Mouse (Mus musculus) heart, postnatal 0 days (tissue): ENCODE measurements at regions not wholly inside any gene's neighbourhood (a gene's known extent, or its start where the extent isn't known, plus 50 kb on each side); places are given as distances from the start of the nearest gene placed in this dataset.

ENCODE experiments used
- ATAC-seq: fragments of 200-750 bp; cut with Nextera tagmentation; 2 replicates; pipeline ENCODE4 v1.8.0; 2017; ENCODE audit warnings: low read depth, moderate number of reproducible peaks, moderate library complexity; ENCODE audit not compliant: insufficient read depth
- DNase-seq: peaks from one replicate; pipeline ENCODE4 v3.0.0-alpha.2; 2016; ENCODE audit warnings: low spot score
- H3K27ac ChIP-seq: fragments of 300-500 bp; sonication (generic); 2 replicates; pipeline ENCODE4 v1.5.1; 2014; ENCODE audit warnings: low read depth, mild to moderate bottlenecking
- H3K27me3 ChIP-seq: fragments of 300-500 bp; sonication (generic); 2 replicates; pipeline ENCODE4 v1.6.1; 2014; ENCODE audit warnings: low read length, mixed read lengths; ENCODE audit not compliant: control insufficient read depth, insufficient read depth
- H3K36me3 ChIP-seq: fragments of 300-500 bp; sonication (generic); replicated peaks from 2 replicates; pipeline ENCODE4 v1.6.1; 2014; ENCODE audit warnings: low read length, mixed read lengths; ENCODE audit not compliant: control insufficient read depth, insufficient read depth
- H3K4me1 ChIP-seq: fragments of 300-500 bp; sonication (generic); 2 replicates; pipeline ENCODE4 v1.6.1; 2014; ENCODE audit warnings: antibody characterized with exemption; ENCODE audit not compliant: control insufficient read depth, insufficient read depth
- H3K4me2 ChIP-seq: fragments of 300-500 bp; sonication (generic); 2 replicates; pipeline ENCODE4 v1.6.1; 2014; ENCODE audit warnings: low read depth, mild to moderate bottlenecking, low read length, moderate library complexity
- H3K4me3 ChIP-seq: fragments of 300-500 bp; sonication (generic); 2 replicates; pipeline ENCODE4 v1.5.1; 2014; ENCODE audit warnings: low read depth, low read length
- H3K9ac ChIP-seq: fragments of 300-500 bp; sonication (generic); replicated peaks from 2 replicates; pipeline ENCODE4 v1.6.1; 2014; ENCODE audit warnings: low read depth, low read length, mixed read lengths
- H3K9me3 ChIP-seq: fragments of 300-500 bp; sonication (generic); replicated peaks from 2 replicates; pipeline ENCODE4 v1.6.1; 2016; ENCODE audit warnings: low read length; ENCODE audit not compliant: control insufficient read depth
- CTCF ChIP-seq: IDR thresholded peaks from 2 replicates; pipeline ENCODE4 v1.5.1; 2016; ENCODE audit warnings: antibody characterized with exemption, control low read depth, low read depth
- EP300 ChIP-seq: IDR thresholded peaks from 2 replicates; pipeline ENCODE4 v1.6.1; 2016; ENCODE audit warnings: antibody characterized with exemption, low read depth
- WGBS: fragments of 180-500 bp; shearing (Covaris S2); extraction: QIAGEN DNeasy Blood & Tissue Kit; methylation state at CpG from one replicate; pipeline ENCODE4 v1.1.7; 2014; 5-methylcytosine and 5-hydroxymethylcytosine counted together

DNA sequence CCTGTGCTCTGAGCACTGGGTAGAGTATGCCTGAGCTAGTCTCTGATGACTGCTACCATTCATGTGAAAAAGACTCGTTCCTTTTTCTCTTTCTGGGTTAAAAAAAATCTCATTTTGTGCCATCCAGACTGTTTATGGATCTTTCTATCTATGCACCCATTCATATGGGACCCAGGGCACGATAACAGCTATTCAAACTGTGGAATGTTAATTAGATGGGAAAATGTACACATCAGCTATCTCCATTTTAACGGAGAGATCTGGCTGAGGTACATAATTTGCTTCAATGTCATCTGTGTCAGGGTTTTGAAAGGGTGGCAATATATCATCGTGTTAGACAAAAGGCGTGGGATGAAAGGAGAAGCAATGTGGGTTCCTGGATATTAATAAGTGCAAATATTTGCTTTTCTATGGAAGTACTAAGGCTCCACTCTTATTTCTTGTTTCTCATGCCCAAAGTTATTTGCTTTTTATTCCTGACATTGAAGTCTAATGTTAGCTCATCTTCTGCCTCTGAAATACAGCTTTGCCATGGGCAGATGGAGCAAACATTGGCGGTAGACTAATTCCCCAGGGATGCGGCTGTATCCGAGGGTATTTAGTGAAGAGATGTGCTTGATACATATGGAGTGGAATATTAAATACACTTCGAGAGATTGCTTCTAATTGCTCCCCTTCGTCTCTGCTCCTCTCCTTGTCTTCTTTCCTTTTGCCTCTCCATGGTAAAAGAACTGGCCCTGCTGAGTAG is 116.0 kb upstream of the Eif4g2 start:
- Histone ChIP-seq H3K4me3 (no peak overlapping the region), H3K4me2 (no peak overlapping the region), H3K27ac (no peak overlapping the region), H3K27me3 (no peaks in the 10 kb centered on the region), H3K4me1 (no peaks in the 10 kb centered on the region), H3K9me3 (no peaks in the 10 kb centered on the region), H3K9ac (no peak overlapping the region), H3K36me3 (no peaks in the 10 kb centered on the region)
- ATAC-seq (no peak), DNase-seq (no peak)
- WGBS, result 70% methylated on average over 10 of the region's 10 CpGs
- no peak for TF ChIP-seq CTCF
- no peak for TF ChIP-seq EP300

DNA sequence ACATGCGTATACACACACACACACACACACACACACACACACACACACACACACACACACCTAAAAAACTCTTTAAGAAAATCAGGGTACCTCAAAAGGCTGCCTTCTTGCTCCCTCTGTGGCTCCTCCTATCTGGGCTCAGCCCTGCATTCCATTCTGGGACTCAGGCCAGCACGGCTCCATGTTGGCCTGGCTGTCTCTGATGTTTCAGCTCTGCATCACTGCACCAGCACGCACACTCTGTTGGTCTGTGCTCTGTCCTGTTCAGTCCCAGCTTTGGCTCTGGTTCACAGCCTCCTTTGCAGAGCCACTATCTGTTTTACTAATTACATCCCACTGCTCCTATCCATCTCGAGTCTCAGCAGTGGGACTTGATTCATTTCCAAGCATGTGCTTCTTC is 108.8 kb upstream of the Eif4g2 start:
- ATAC-seq (peak; percentile 81), DNase-seq (peak; percentile 60)
- Histone ChIP-seq H3K4me2 (no peak overlapping the region), H3K36me3 (no peaks in the 10 kb centered on the region), H3K9ac (no peak overlapping the region), H3K27ac (no peak overlapping the region), H3K4me1 (no peaks in the 10 kb centered on the region), H3K9me3 (no peaks in the 10 kb centered on the region), H3K27me3 (no peaks in the 10 kb centered on the region), H3K4me3 (no peak overlapping the region)
- TF ChIP-seq EP300 (no peak), CTCF (no peak)
- WGBS, result 34% methylated on average over 4 of the region's 4 CpGs

DNA sequence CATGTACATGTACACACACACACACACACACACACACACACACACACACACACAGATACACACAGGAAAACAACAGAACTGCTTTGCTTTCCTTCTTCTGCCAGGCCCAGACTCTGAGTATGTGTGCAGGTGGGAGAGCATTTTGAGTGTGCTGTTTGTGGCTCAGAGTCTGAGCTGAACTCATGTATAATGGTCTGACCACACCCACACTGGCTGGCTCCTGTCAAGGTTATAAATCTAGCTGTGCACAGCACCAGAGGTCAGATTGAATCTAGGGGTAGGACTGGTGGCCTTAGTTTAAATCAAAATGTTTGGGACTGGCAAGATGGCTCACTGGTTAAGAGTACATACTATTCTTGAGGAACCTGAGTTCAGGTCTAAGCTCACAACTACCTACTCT is 108.4 kb upstream of the Eif4g2 start:
- Histone ChIP-seq H3K9ac (no peak overlapping the region), H3K4me1 (no peaks in the 10 kb centered on the region)

GRCm38 (mm10) chr7:111189731-111190130 is 106.9 kb upstream of the Eif4g2 start:
- no peak overlapping the region for H3K4me3 ChIP-seq
- H3K27me3 ChIP-seq, result no peaks in the 10 kb centered on the region
- H3K9me3 ChIP-seq, result no peaks in the 10 kb centered on the region
- no peaks in the 10 kb centered on the region for H3K36me3 ChIP-seq
- ATAC-seq, result no peak
- H3K9ac ChIP-seq, result no peak overlapping the region
- no peak overlapping the region for H3K27ac ChIP-seq
- 73% methylated on average over 4 of the region's 4 CpGs for WGBS
- peaks cover 5% of the 10 kb centered on the region; the same call in 1 of the 2 replicates for H3K4me1 ChIP-seq
- no peak for TF ChIP-seq CTCF
- no peak for TF ChIP-seq EP300
- no peak overlapping the region for H3K4me2 ChIP-seq
- DNase-seq, result no peak

More for the DNA sequence above, 108.4 kb upstream of the Eif4g2 start:
- no peak overlapping the region for H3K27ac ChIP-seq
- H3K27me3 ChIP-seq, result no peaks in the 10 kb centered on the region
- TF ChIP-seq CTCF, result no peak
- no peak overlapping the region for H3K4me3 ChIP-seq
- H3K4me2 ChIP-seq, result no peak overlapping the region
- DNase-seq (no peak), ATAC-seq (no peak)
- H3K9me3 ChIP-seq, result no peaks in the 10 kb centered on the region
- no peaks in the 10 kb centered on the region for H3K36me3 ChIP-seq

GRCm38 (mm10) chr7:111185954-111186353 is 103.1 kb upstream of the Eif4g2 start:
- H3K27ac ChIP-seq, result no peak overlapping the region
- no peak for ATAC-seq
- WGBS, result 79% methylated on average over 7 of the region's 7 CpGs
- TF ChIP-seq EP300, result no peak
- no peak for TF ChIP-seq CTCF
- H3K4me3 ChIP-seq, result no peak overlapping the region
- DNase-seq, result no peak
- peaks cover 5% of the 10 kb centered on the region; the same call in 1 of the 2 replicates for H3K4me1 ChIP-seq
- no peaks in the 10 kb centered on the region for H3K9me3 ChIP-seq
- no peak overlapping the region for H3K4me2 ChIP-seq
- H3K9ac ChIP-seq, result no peak overlapping the region
- H3K27me3 ChIP-seq, result no peaks in the 10 kb centered on the region
- H3K36me3 ChIP-seq, result no peaks in the 10 kb centered on the region

DNA sequence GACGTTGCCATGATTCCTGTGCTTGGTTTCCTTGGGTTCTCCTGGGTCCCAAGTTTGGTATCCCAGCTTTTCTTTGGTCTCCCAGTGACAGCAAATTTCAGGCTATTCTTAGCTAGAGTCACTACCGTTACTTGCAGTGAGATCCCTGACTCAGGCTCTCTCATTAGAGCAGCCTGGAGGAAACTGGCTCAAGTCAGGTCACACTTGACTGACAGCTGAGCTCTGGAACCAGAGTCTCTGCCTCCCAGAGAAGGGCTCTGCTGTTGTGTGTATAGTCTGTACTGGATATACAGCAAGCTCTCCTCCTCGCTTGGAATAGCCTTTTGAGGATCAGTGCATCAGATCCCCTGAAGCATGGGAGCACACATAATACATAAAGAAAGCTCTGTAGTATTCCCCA is 100.7 kb upstream of the Eif4g2 start:
- WGBS, result 41% methylated on average over 3 of the region's 3 CpGs
- Histone ChIP-seq H3K4me2 (no peak overlapping the region), H3K4me3 (no peak overlapping the region), H3K4me1 (peaks cover 17% of the 10 kb centered on the region), H3K27ac (peak overlapping the region; percentile 30; the same call in 1 of the 2 replicates), H3K27me3 (no peaks in the 10 kb centered on the region), H3K36me3 (no peaks in the 10 kb centered on the region), H3K9me3 (no peaks in the 10 kb centered on the region), H3K9ac (0 out of 2 replicates have a peak overlapping the region, but pooled peaks have one; percentile 15)
- TF ChIP-seq CTCF (no peak), EP300 (no peak)
- ATAC-seq (no peak), DNase-seq (no peak)
